Mouse (Mus musculus) E14TG2a.4 (cell line): Measurements from ENCODE around the gene St3gal5.
"Not testable (repeated sequence)": the region's sequence is repeated elsewhere in the genome, so short reads cannot be mapped to it uniquely, and the experiment has no call there.

ENCODE experiments used
- CTCF ChIP-seq: conservative IDR thresholded peaks from 2 replicates; pipeline ENCODE4 v1.5.1; 2014; ENCODE audit warnings: low read length
- POU5F1 ChIP-seq: IDR thresholded peaks from 2 replicates; pipeline ENCODE4 v1.6.1; 2014; ENCODE audit warnings: low read length, borderline replicate concordance

DNA sequence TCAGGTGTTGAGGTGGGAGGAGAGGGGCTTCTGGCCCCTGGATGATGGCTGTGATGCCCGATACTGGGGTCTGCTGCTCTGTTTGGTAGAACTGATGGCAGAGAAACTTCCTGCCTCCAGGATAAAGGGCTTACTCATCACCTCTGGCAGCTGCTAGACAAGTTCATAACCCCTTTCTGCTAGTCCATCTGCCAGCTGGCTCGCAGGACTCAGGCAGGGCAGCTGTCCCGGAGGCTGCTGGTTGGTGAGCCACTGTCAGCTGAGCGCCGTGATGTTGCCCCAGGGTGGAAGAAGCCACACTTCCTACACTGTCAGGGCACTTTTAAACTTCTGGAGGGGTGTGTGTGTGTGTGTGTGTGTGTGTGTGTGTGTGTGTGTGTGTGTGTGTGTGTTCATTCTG, 56.6 kb downstream of the St3gal5 start:
- not testable (repeated sequence) for TF ChIP-seq CTCF, POU5F1
